Mouse (Mus musculus) frontal cortex, adult 2 months (tissue): ENCODE data around the gene Vmn1r25. TPM values are rescaled to one million over a fixed set of nuclear protein-coding genes. Genes with fewer than 3 reads are reported as not detected.
"Not testable (repeated sequence)": the region's sequence is repeated elsewhere in the genome, so short reads cannot be mapped to it uniquely, and the experiment has no call there.

Experiments used
- DNase-seq, 2 experiments: peaks; one replicate each; pipeline ENCODE4 v3.0.0; 2022; ENCODE audit warnings: low spot score in 1 of 2; ENCODE audit errors: extremely low spot score in 1 of 2
- polyA plus RNA-seq: library from polyadenylated mRNA; depleted of rRNA; stranded (reverse); fragments of >200 nt; gene quantifications from 2 replicates; pipeline ENCODE4 v1.2.3, GENCODE M21; 2012; rRNA removed

The Vmn1r25 gene
- polyA plus RNA-seq = not detected in 2 replicates

DNA sequence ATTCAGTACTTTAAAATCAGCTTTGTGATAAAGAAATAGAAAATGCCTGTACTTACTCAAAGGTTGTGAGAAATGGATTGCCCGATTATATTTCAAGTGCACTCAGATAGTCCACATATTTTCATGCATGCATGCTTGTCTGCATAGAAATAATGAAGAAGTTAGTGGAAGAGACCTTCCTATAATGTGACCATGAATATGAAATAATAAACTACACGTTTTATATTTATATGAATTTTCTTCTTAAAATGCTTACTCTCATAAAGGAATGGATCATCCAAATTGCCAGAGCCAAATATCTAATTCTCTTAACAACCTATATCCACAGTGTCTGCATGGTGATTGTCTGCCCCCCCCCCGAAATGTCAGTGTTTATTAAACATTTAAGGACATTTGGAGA is at the start of gene Vmn1r25:
TSS of gene Vmn1r25 (minus strand) at position 101 of the 400 bp plus-strand sequence.
- DNase-seq = no peak

GRCm38 (mm10) chr6:58017478-58017877 is 36.9 kb upstream of the Vmn1r25 start:
- DNase-seq = not testable (repeated sequence)

GRCm38 (mm10) chr6:58015059-58015458 is 34.4 kb upstream of the Vmn1r25 start, which contains the start of gene Vmn1r26:
TSS of gene Vmn1r26 (minus strand) at chr6:58015159.
- no peak for DNase-seq

GRCm38 (mm10) chr6:57961403-57961802 is 19.2 kb downstream of the Vmn1r25 start, which contains the start of gene Vmn1r24:
TSS of gene Vmn1r24 (minus strand) at chr6:57961503.
- DNase-seq = not testable (repeated sequence)

Other genes starting within 250 kb of the Vmn1r25 start
- 82.9 and 86.5 TPM in 2 replicates for gene Vopp1, start 155.7 kb downstream of the Vmn1r25 start, polyA plus RNA-seq
- not detected in 2 replicates for gene Vmn1r21, start 130.5 kb downstream of the Vmn1r25 start, polyA plus RNA-seq
- not detected in 2 replicates for gene Vmn1r22, start 72.8 kb downstream of the Vmn1r25 start, polyA plus RNA-seq
- gene Vmn1r23, start 54.0 kb downstream of the Vmn1r25 start, polyA plus RNA-seq = not detected in 2 replicates
- gene Vmn1r24, start 19.3 kb downstream of the Vmn1r25 start, polyA plus RNA-seq = not detected in 2 replicates
- not detected in 2 replicates for gene Vmn1r26, start 34.3 kb upstream of the Vmn1r25 start, polyA plus RNA-seq
- gene Vmn1r27, start 238.0 kb upstream of the Vmn1r25 start, polyA plus RNA-seq = not detected in 2 replicates